In genomic region chr5:35737231-35737901, GRCm38 (mm10) we compare ENCODE assay signal across 10 mouse cellular contexts. TPM values are rescaled to one million over a fixed set of nuclear protein-coding genes. Genes with fewer than 3 reads are reported as not detected.
DNase-seq lines count a peak whose midpoint lies in the region; ATAC-seq and TF ChIP-seq lines count a peak whose summit lies in the region.
"Had no signal": no experiment of that assay in that cellular context is flagged by ENCODE, and none has a peak within 500 bp of the region (broad histone marks: within the 10 kb centered on the region; RNA-seq: fewer than 3 reads in every experiment).

No protein-coding gene starts in this region.

- H3K4me1 ChIP-seq in midbrain, embryonic 16.5 days (ENCODE audit: control insufficient read depth, insufficient read depth, low read length), result no peaks in the 10 kb centered on the region; the same call in 1 of the 2 replicates

- peaks cover 8% of the 10 kb centered on the region; the same call in 1 of the 2 replicates for H3K27me3 ChIP-seq in midbrain, embryonic 16.5 days (ENCODE audit: control insufficient read depth, insufficient read depth, low read depth, low read length)

- no peak for ATAC-seq in midbrain, embryonic 16.5 days

- H3K9me3 ChIP-seq in midbrain, embryonic 16.5 days (replicated peaks; ENCODE audit: control insufficient read depth, low read length, poor library complexity, severe bottlenecking), result no peaks in the 10 kb centered on the region
- H3K9me3 ChIP-seq: liver, embryonic 15.5 days had no signal

- no peaks in the 10 kb centered on the region for H3K36me3 ChIP-seq in midbrain, embryonic 16.5 days (ENCODE audit: control insufficient read depth, insufficient read depth, low read length)
- H3K36me3 ChIP-seq: liver, embryonic 15.5 days had no signal

- no peak for TF ChIP-seq CTCF in gastrocnemius, adult 2 months (IDR thresholded peaks at IDR 0.05)

- H3K4me3 ChIP-seq in gastrocnemius, adult 2 months, result no peak overlapping the region
- no peak overlapping the region for H3K4me3 ChIP-seq in midbrain, embryonic 16.5 days (ENCODE audit: low read depth, low read length)
- H3K4me3 ChIP-seq: liver, embryonic 15.5 days had no signal

- no peak overlapping the region for H3K4me2 ChIP-seq in midbrain, embryonic 16.5 days (ENCODE audit: low read length)
- H3K4me2 ChIP-seq: liver, embryonic 15.5 days had no signal

- DNase-seq in gastrocnemius, adult 2 months, result peak; percentile 68
- no peak for DNase-seq in gastrocnemius, postnatal 36 days
- peak; percentile 81 for DNase-seq in adrenal gland, adult 8-10 months
- DNase-seq in heart, postnatal 10 days, result peak; percentile 77 to 80
- DNase-seq in lung, adult 18-20 months, result peak; percentile 76 to 86
- DNase-seq in urinary bladder, postnatal 25 days (ENCODE audit: low spot score), result no peak
- DNase-seq in urinary bladder, postnatal 4 days (ENCODE audit: low spot score in 2 of 2), result no peak
- DNase-seq: right cerebral cortex, adult 18-20 months had no signal

- no peak overlapping the region for H3K9ac ChIP-seq in midbrain, embryonic 16.5 days (ENCODE audit: low read depth, low read length)
- H3K9ac ChIP-seq: liver, embryonic 15.5 days had no signal

- H3K27ac ChIP-seq in gastrocnemius, adult 2 months, result no peak overlapping the region
- H3K27ac ChIP-seq in midbrain, embryonic 16.5 days (ENCODE audit: low read length), result no peak overlapping the region
- H3K27ac ChIP-seq: liver, embryonic 15.5 days had no signal

- WGBS in midbrain, embryonic 16.5 days, result 78% methylated on average over 20 of the region's 20 CpGs

- intact Hi-C loops in gastrocnemius, adult 2 months (cut with DNase I), result no loop called here
- intact Hi-C loops in gastrocnemius, postnatal 36 days (cut with DNase I), result loop anchor here (5.0 kb wide), 1 partner anchor 115 kb away; no protein-coding TSS in a partner anchor
- intact Hi-C loops in heart, postnatal 10 days (cut with DNase I), result no loop called here

RNA-seq across cellular contexts. Expression of gene Sh3tc1, which starts 2.4 kb away (rescaled TPM):
- 1 to 10 TPM; 2.2 to 2.4 TPM for total RNA-seq in gastrocnemius, adult 2 months (2021)
- total RNA-seq in gastrocnemius, postnatal 36 days (2021), result 1 to 10 TPM; 2.0 to 3.2 TPM
- total RNA-seq in adrenal gland, adult 8-10 months (2022), result 10 to 100 TPM; 34.2 to 35.9 (median 35.1) TPM
- 10 to 100 TPM; 14.7 to 17.4 TPM for total RNA-seq in heart, postnatal 10 days (2021)
- polyA plus RNA-seq in midbrain, embryonic 16.5 days (2015; fragmentation: Nextera tagmentation; extraction: Ambion mirVana), result 1.8 and 3.2 TPM in 2 replicates

RNA-seq across cellular contexts. Expression of gene Ablim2, which starts 20.3 kb away (rescaled TPM):
- total RNA-seq in gastrocnemius, adult 2 months (2021), result 10 to 100 TPM; 40.7 to 42.5 TPM
- 10 to 100 TPM; 36.6 to 37.1 TPM for total RNA-seq in gastrocnemius, postnatal 36 days (2021)
- 10 to 100 TPM in 2 of 4 experiments, 1 to 10 TPM in 2; 4.4 to 21.5 (median 11.4) TPM for total RNA-seq in adrenal gland, adult 8-10 months (2022)
- total RNA-seq in heart, postnatal 10 days (2021), result 10 to 100 TPM in 1 of 2 experiments, 1 to 10 TPM in 1; 9.9 to 12.6 TPM
- 29.4 and 36.2 TPM in 2 replicates for polyA plus RNA-seq in midbrain, embryonic 16.5 days (2015; fragmentation: Nextera tagmentation; extraction: Ambion mirVana)

RNA-seq across cellular contexts. Expression of gene Htra3, which starts 57.8 kb away (rescaled TPM):
- 10 to 100 TPM; 40.1 to 52.2 TPM for total RNA-seq in gastrocnemius, adult 2 months (2021)
- 10 to 100 TPM; 39.4 to 40.5 TPM for total RNA-seq in gastrocnemius, postnatal 36 days (2021)
- total RNA-seq in adrenal gland, adult 8-10 months (2022), result 100 to 1,000 TPM in 1 of 4 experiments, 10 to 100 TPM in 3; 21.3 to 114 (median 48.7) TPM
- total RNA-seq in heart, postnatal 10 days (2021), result 10 to 100 TPM; 69.0 to 86.6 TPM
- polyA plus RNA-seq in midbrain, embryonic 16.5 days (2015; fragmentation: Nextera tagmentation; extraction: Ambion mirVana), result 15.1 and 15.7 TPM in 2 replicates

Comparison
In these comparisons a context has a peak if more than half of its experiments do, and no peak if none do; other contexts are left out.
1. DNase-seq: peak in gastrocnemius, adult 2 months (single experiment), adrenal gland, adult 8-10 months (single experiment), heart, postnatal 10 days (2 of 2) and lung, adult 18-20 months (2 of 2); none in gastrocnemius, postnatal 36 days (0 of 2), urinary bladder, postnatal 25 days (single experiment) and urinary bladder, postnatal 4 days (0 of 2).